Mouse (Mus musculus) embryo, embryonic 10 days (tissue): ENCODE measurements around the gene Krtap6-1.
A peak's percentile ranks its signal among the peaks of the same experiment; 100 is the strongest.
"Not testable (repeated sequence)": the region's sequence is repeated elsewhere in the genome, so short reads cannot be mapped to it uniquely, and the experiment has no call there.

ENCODE experiments used
- DNase-seq: peaks from one replicate; pipeline ENCODE4 v3.0.0-alpha.2; 2015; ENCODE audit warnings: low spot score

Gene Krtap6-1

DNA sequence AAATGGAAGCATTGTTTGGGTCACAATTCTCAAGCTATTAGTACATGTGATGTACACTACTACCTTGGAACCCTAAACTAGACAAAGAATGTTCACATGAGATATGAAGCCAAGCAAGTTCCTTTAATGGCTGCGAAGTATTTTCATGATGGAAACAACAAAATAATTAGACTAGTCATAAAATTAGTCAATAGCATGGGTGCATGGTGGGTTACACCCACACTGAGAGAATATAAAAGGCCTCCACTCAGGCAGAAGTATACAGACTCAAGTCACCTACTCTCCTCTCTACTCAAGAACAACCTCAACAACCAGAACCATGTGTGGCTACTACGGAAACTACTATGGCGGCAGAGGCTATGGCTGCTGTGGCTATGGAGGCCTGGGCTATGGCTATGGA is at the start of gene Krtap6-1:
Gene Krtap6-1, plus strand, starts transcription at position 301 of the 400 bp plus-strand sequence.
- DNase-seq, result not testable (repeated sequence)

DNA sequence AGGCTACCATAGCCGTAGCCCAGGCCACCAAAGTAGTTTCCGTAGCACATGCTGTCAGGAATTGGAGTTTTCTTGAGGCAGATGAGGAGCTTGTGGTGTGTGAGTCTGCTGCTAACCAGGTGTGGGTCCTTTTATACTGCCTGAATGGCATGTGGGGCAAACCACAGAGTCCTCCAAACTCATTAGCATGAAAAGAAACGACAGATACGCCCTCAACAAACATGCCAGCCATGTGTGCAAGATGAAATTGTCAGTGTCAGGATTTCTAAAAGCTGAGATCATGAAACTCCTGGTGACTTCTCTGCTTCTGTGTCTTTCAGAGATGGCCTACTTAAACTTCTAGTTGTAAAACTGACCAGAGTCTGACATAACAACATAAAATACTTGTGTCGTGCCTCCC is 20.8 kb upstream of the Krtap6-1 start, which contains the start of gene Krtap22-2:
Gene Krtap22-2, minus strand, starts transcription at position 101 of the 400 bp plus-strand sequence.
- DNase-seq, result no peak

DNA sequence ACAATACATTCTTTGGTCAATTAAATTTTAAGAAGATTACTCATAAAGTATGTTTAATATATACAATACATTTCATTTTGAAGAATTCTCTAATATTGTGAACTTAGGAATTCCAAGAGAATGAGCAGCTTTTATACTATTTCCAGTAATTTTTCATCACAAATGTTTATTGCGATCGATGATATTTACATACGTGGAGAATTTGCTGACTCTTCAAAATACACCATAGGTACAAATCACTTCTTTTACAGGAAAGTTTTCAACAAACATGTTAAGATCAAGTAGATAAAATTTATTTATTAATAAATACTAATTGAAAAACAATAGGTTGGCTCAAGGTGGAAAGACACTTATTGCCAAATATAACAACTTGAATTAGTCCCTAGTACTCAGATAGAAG is 17.5 kb upstream of the Krtap6-1 start:
- DNase-seq, result no peak

DNA sequence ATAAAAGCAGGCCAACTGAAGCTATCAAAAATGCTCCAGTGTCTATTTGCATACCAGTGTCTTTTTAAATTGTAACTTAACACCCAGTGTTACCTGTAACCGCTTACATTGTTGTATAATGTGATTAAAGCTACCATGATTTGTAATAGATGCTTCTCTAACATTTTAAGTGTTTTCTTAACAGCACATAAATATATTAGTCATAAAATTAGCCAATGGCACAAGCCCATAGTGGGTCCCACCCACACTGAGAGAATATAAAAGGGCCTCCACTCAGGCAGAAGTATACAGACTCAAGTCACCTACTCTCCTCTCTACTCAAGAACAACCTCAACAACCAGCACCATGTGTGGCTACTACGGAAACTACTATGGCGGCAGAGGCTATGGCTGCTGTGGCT is 16.5 kb upstream of the Krtap6-1 start, which contains the start of gene Gm10229:
Gene Gm10229, plus strand, starts transcription at position 301 of the 400 bp plus-strand sequence.
- not testable (repeated sequence) for DNase-seq

DNA sequence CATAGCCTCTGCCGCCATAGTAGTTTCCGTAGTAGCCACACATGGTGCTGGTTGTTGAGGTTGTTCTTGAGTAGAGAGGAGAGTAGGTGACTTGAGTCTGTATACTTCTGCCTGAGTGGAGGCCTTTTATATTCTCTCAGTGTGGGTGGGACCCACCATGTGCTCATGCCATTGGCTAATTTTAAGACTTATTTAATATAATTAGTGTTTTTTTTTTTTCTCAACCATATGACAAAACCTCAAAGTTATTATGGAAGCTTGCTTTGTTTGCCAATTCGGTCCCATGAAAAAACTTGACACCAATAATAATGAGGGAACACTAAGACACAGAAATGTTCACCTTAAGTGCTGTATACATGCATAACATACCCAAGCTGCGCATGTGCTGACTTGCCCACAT is 9.9 kb downstream of the Krtap6-1 start, which contains the start of gene Gm10228:
Gene Gm10228, minus strand, starts transcription at position 101 of the 400 bp plus-strand sequence.
- DNase-seq, result not testable (repeated sequence)

DNA sequence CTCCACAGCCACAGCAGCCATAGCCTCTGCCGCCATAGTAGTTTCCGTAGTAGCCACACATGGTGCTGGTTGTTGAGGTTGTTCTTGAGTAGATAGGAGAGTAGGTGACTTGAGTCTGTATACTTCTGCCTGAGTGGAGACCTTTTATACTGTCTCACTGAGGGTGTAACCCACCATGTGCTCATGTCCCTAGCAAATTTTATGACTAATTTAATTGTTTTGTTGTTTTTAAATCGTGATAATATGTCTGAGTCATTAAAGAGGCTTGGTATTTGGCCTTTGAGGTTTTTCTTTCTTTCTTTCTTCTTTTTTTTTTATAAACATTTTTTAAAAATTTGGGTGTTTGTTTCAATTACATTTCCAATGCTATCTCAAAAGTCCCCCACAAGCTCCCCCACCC is 16.3 kb downstream of the Krtap6-1 start, which contains the start of gene Krtap6-5:
Gene Krtap6-5, minus strand, starts transcription at position 101 of the 400 bp plus-strand sequence.
- no peak for DNase-seq

DNA sequence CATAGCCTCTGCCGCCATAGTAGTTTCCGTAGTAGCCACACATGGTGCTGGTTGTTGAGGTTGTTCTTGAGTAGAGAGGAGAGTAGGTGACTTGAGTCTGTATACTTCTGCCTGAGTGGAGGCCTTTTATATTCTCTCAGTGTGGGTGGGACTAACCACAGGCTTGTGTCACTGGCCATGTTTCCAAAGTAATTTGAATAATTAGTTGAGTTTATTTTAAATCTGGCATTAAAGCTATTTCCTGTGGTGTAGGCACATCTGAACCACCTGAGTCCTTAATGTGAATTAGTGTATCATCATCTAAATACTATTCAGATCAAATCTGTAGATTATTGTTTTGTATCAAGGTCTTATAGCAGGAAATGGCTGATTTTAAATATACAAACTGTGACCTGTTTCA is 32.4 kb downstream of the Krtap6-1 start, which contains the start of gene 1110025L11Rik:
Gene 1110025L11Rik, minus strand, starts transcription at position 101 of the 400 bp plus-strand sequence.
- DNase-seq, result not testable (repeated sequence)

DNA sequence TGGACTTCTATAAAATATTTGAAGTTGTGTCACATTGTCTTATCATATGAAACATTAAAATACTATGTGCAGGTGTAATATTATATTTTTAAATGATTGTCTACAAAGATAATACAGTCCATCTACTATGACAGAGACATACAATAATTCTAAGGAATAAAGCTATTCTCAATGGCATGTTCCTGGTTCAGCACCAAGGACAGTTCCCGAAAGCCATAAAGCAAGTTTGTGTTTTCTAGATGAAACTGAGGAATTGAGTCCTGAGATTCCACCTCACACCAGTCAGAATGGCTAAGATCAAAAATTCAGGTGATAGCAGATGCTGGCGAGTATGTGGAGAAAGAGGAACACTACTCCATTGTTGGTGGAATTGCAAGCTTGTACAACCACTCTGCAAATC is 39.5 kb downstream of the Krtap6-1 start:
- peak; percentile 70 for DNase-seq
